Mouse (Mus musculus): ENCODE measurements around the gene Ern1.

DNA sequence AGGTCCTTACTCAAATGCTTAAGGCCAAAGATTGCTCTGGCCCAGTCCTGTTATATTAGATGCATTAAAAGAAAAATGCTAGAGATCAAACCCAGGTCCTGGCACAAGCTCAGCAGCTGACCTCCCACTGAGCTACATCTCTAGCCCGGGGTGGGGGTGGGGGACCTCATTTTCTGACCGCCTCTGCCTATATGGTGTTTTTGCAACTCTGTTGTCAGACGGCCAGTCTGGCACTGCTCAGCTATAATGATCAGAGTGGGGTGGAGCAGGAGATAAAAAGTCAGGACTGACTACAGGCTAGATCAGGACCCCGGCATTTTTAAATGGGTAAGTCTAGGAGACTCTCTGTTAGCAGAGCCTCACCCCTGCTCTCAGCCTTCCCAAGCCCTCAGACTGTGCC lies 30.7 kb upstream of the Ern1 start:
- TF ChIP-seq CTCF (IDR thresholded peaks at IDR 0.05; ENCODE audit: borderline replicate concordance, extremely low read depth, insufficient read depth, insufficient read length): no peak
- no peak for TF ChIP-seq POLR2A (IDR thresholded peaks at IDR 0.05; ENCODE audit: borderline replicate concordance, extremely low read depth, insufficient read depth, insufficient read length, poor library complexity, severe bottlenecking)
